Mouse (Mus musculus): ENCODE results near the gene Defb43. TPM values are rescaled to one million over a fixed set of nuclear protein-coding genes. Genes with fewer than 3 reads are reported as not detected.

Gene Defb43
- not detected in 2 replicates for polyA plus RNA-seq (2012; ENCODE audit: low replicate concordance)

GRCm38 (mm10) chr14:63011471-63011870 is at the start of gene Defb43:
Gene Defb43 (plus strand): TSS chr14:63011771.

GRCm38 (mm10) chr14:62984410-62984809 is 27.2 kb upstream of the Defb43 start, which contains the start of gene Defb48:
Gene Defb48 (minus strand): TSS chr14:62984510.

GRCm38 (mm10) chr14:62997777-62998176 is 13.8 kb upstream of the Defb43 start, which contains the start of gene Defb47:
Gene Defb47 (plus strand): TSS chr14:62998077.

GRCm38 (mm10) chr14:63046691-63047090 is 35.1 kb downstream of the Defb43 start, which contains the start of gene Defb42:
Gene Defb42 (plus strand): TSS chr14:63046991.

GRCm38 (mm10) chr14:63049910-63050370 is 38.4 kb downstream of the Defb43 start, which contains the start of gene Defb30:
Gene Defb30 (minus strand): TSS chr14:63049960.

Other genes starting within 250 kb of the Defb43 start
- gene Wdfy2, start 174.1 kb upstream of the Defb43 start, polyA plus RNA-seq (2012; ENCODE audit: low replicate concordance) = 2.7 and 3.4 TPM in 2 replicates
- gene Defb48, start 27.3 kb upstream of the Defb43 start, polyA plus RNA-seq (2012; ENCODE audit: low replicate concordance) = not detected in 2 replicates
- not detected in 2 replicates for gene Defb47, start 13.7 kb upstream of the Defb43 start, polyA plus RNA-seq (2012; ENCODE audit: low replicate concordance)
- gene Defb42, start 35.2 kb downstream of the Defb43 start, polyA plus RNA-seq (2012; ENCODE audit: low replicate concordance) = not detected in 2 replicates
- gene Defb30, start 38.2 kb downstream of the Defb43 start, polyA plus RNA-seq (2012; ENCODE audit: low replicate concordance) = not detected in 2 replicates